Mouse (Mus musculus) myocyte (in vitro differentiated cells): ENCODE measurements around the gene Tcam1.

ENCODE experiments used
- CEBPB ChIP-seq: IDR thresholded peaks from 2 replicates; pipeline ENCODE4 v1.6.1; 2011; ENCODE audit warnings: mild to moderate bottlenecking, moderate library complexity; ENCODE audit not compliant: poor library complexity, insufficient read depth, severe bottlenecking
- E2F4 ChIP-seq: IDR thresholded peaks from one replicate; pipeline ENCODE4 v1.6.1; 2011; ENCODE audit warnings: mild to moderate bottlenecking, control low read depth, moderate library complexity; ENCODE audit not compliant: insufficient read depth
- MAX ChIP-seq: IDR thresholded peaks from one replicate; pipeline ENCODE4 v1.6.1; 2011; ENCODE audit warnings: low read depth, mild to moderate bottlenecking, control low read depth
- POLR2A ChIP-seq: IDR thresholded peaks from one replicate; pipeline ENCODE4 v1.6.1; 2011; ENCODE audit warnings: low read depth, mild to moderate bottlenecking, control low read depth, moderate library complexity; ENCODE audit not compliant: insufficient read length
- POLR2AphosphoS2 ChIP-seq: IDR thresholded peaks from one replicate; pipeline ENCODE4 v1.6.1; 2011; ENCODE audit warnings: low read depth, control low read depth; ENCODE audit not compliant: insufficient read length
- USF1 ChIP-seq: IDR thresholded peaks from one replicate; pipeline ENCODE4 v1.6.1; 2011; ENCODE audit warnings: low read depth, mild to moderate bottlenecking, control low read depth, moderate library complexity

GRCm38 (mm10) chr11:106286206-106286605 lies 9.7 kb downstream of the Tcam1 start:
- TF ChIP-seq POLR2A (no peak), USF1 (no peak), E2F4 (no peak), CEBPB (no peak), MAX (no peak), POLR2AphosphoS2 (no peak)
